Mouse (Mus musculus) liver, adult 2 months (tissue): ENCODE data around the gene Cdh26.

Experiments used
- CTCF ChIP-seq: fragments of 200-500 bp; IDR thresholded peaks from 2 replicates; pipeline ENCODE4 v1.5.1; 2011; ENCODE audit warnings: low read depth, low read length, control low read depth
- POLR2A ChIP-seq: fragments of 200-500 bp; IDR thresholded peaks from 2 replicates; pipeline ENCODE4 v1.6.1; 2011; ENCODE audit warnings: low read length, control low read depth; ENCODE audit not compliant: insufficient read depth; ENCODE audit errors: extremely low read depth

GRCm38 (mm10) chr2:178416427-178416826, 13.9 kb upstream of the Cdh26 start:
- TF ChIP-seq CTCF, result no peak
- TF ChIP-seq POLR2A, result no peak
